Mouse (Mus musculus) erythroblast, embryonic 14.5 days (primary cell): ENCODE measurements around the gene Pam. TPM values are rescaled to one million over a fixed set of nuclear protein-coding genes. Genes with fewer than 3 reads are reported as not detected.

Experiments used
- H3K27me3 ChIP-seq: 2 replicates; pipeline ENCODE4 v1.6.1; 2012; ENCODE audit warnings: inconsistent platforms; ENCODE audit not compliant: control insufficient read depth
- H3K36me3 ChIP-seq: 2 replicates; pipeline ENCODE4 v1.6.1; 2012; ENCODE audit warnings: mild to moderate bottlenecking, inconsistent platforms; ENCODE audit not compliant: control insufficient read depth
- H3K4me1 ChIP-seq: 2 replicates; pipeline ENCODE4 v1.6.1; 2012; ENCODE audit warnings: inconsistent platforms; ENCODE audit not compliant: control insufficient read depth
- H3K4me3 ChIP-seq: replicated peaks from 2 replicates; pipeline ENCODE3; 2012; ENCODE audit warnings: moderate library complexity, mild to moderate bottlenecking, inconsistent platforms
- H3K9me3 ChIP-seq: 2 replicates; pipeline ENCODE4 v1.6.1; 2012; ENCODE audit warnings: low read length, inconsistent platforms, mixed read lengths; ENCODE audit not compliant: control insufficient read depth
- GATA1 ChIP-seq: IDR thresholded peaks from 2 replicates; pipeline ENCODE4 v1.6.1; 2012; ENCODE audit warnings: low read length, inconsistent platforms, mixed read lengths
- TAL1 ChIP-seq: IDR thresholded peaks from 3 replicates; pipeline ENCODE4 v1.6.1; 2012; ENCODE audit warnings: low read length, inconsistent platforms, mixed read lengths
- polyA plus RNA-seq: library from polyadenylated mRNA; stranded (reverse); fragments of >175 nt; gene quantifications from 2 replicates; pipeline ENCODE4 v1.2.3, GENCODE M21; 2012

Gene Pam
- polyA plus RNA-seq: 0.12 TPM in 1 of 2 replicates, not detected in the other

DNA sequence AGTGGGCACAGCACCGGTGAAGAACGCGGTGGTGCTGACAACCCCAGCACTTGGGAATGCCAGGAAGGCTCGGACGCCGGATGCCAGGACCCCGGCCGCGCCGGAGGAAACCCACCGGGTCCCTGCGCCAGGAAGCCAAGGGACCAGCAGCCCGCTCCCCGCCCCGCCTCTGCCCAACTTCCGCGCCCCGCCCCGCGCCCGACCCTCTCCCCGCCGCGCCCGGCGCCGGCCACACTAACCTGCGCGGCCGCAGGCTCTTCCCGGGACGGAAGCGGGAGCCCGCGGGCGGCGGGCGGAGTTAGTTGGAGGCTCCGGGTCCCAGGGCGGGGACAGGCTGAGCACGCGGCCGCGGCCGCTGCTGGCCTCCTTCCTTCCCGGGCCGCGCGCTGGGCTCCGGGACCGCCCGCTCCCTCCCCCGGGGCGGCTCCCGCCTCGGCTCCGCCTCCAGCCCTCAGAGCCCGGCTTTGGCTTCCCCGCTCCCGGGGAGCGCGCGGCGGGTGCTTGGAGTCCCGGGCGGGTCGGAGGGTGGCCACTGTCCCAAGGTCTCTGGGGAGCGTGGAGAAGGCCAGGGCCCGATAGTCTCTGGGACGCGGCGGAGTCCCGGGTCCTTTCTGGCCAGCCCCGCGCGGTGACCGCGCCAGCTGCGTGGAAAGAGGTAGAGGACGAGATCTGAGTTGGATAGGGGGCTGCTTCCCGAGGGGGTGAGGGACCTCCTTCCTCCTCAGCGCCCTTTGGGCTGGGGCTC lies at the start of gene Pam:
Pam (minus strand) TSS at position 401 of the 745 bp plus-strand sequence.
- Histone ChIP-seq H3K9me3 (no peaks in the 10 kb centered on the region), H3K4me1 (peaks cover 11% of the 10 kb centered on the region), H3K4me3 (peak within 1 kb of the TSS; percentile 66), H3K36me3 (no peaks in the 10 kb centered on the region), H3K27me3 (peaks cover 23% of the 10 kb centered on the region)
- TF ChIP-seq GATA1 (no peak), TAL1 (no peak)

- H3K27me3 ChIP-seq: no peaks in the 10 kb centered on the region; the same call in 1 of the 2 replicates
- no peaks in the 10 kb centered on the region for H3K4me1 ChIP-seq
- no peak overlapping the region for H3K4me3 ChIP-seq
- H3K36me3 ChIP-seq: no peaks in the 10 kb centered on the region
- H3K9me3 ChIP-seq: peaks cover 6% of the 10 kb centered on the region
- TF ChIP-seq GATA1 (no peak), TAL1 (no peak)
Measured at GRCm38 (mm10) chr1:98144845-98145244, 49.4 kb upstream of the Pam start.

GRCm38 (mm10) chr1:98131244-98131643 lies 35.8 kb upstream of the Pam start:
- TF ChIP-seq TAL1 (no peak), GATA1 (no peak)

GRCm38 (mm10) chr1:98129561-98130347 lies 34.3 kb upstream of the Pam start:
- no peak for TF ChIP-seq TAL1
- no peaks in the 10 kb centered on the region for H3K9me3 ChIP-seq
- H3K4me1 ChIP-seq: peaks cover 3% of the 10 kb centered on the region
- H3K4me3 ChIP-seq: no peak overlapping the region
- no peaks in the 10 kb centered on the region for H3K27me3 ChIP-seq
- H3K36me3 ChIP-seq: no peaks in the 10 kb centered on the region

More at GRCm38 (mm10) chr1:98131244-98131643, 35.8 kb upstream of the Pam start:
- H3K27me3 ChIP-seq: no peaks in the 10 kb centered on the region
- H3K4me3 ChIP-seq: no peak overlapping the region
- peaks cover 3% of the 10 kb centered on the region for H3K4me1 ChIP-seq
- H3K36me3 ChIP-seq: no peaks in the 10 kb centered on the region
- no peaks in the 10 kb centered on the region for H3K9me3 ChIP-seq

DNA sequence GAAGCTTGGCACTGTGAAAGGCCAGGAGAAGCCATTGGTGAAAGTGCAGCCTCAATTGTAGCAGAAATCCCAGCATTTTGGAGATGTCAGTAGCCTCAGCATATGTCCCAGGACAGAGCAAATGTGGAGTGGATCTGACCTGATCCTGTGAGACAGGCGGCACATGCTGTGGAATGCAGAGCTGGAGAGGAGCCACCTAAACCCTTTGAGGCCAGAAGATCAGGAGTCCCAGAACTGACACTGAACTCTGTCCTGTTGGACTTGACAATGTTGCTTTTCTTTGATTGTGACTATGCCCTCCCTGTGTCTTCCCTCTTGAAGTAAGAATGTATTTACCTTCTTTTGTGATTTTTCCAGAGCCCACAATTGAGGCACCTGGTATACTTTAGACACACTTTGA lies 33.7 kb upstream of the Pam start:
- H3K4me3 ChIP-seq: no peak overlapping the region
- TF ChIP-seq TAL1 (no peak), GATA1 (no peak)
- H3K36me3 ChIP-seq: no peaks in the 10 kb centered on the region
- no peaks in the 10 kb centered on the region for H3K9me3 ChIP-seq
- no peaks in the 10 kb centered on the region for H3K27me3 ChIP-seq
- H3K4me1 ChIP-seq: peaks cover 3% of the 10 kb centered on the region

DNA sequence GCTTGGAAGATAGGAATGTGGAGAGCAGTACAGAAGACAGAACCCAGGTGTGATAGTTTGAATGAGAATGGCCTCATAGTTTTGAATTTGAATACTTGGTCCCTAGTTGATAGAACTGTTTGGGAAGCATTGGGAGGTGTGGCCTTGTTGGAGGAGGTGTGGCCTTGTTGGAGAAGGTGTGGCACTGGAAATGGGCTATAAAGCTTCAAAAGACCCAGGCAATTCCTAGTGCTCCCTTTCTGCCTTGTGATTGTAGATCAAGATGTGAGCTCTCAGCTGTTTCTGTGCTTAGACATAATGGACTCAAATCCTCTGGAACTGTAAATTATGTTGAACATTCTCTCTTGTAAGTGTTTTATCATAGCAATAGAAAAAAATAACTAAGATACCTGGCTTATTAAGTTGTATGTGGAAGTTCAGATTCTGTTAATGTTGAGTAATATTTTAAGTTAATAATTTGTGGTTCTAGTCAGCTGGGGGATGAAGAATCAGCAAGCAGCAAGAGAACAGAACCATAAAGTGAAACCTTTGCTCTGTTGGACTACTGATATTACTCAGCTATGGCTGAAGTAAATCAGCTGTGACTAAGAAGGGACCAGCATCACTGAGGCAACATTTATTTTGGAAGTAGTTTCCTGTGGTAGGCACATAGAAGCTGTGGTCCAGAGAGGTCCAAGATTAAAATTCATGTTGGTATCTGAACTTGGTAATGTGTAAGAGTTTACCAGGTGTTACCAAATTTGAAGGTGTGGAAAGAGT lies 33.1 kb upstream of the Pam start:
- Histone ChIP-seq H3K4me3 (no peak overlapping the region), H3K36me3 (no peaks in the 10 kb centered on the region), H3K27me3 (no peaks in the 10 kb centered on the region), H3K4me1 (peaks cover 3% of the 10 kb centered on the region), H3K9me3 (no peaks in the 10 kb centered on the region)
- TF ChIP-seq TAL1 (no peak), GATA1 (no peak)

GRCm38 (mm10) chr1:98126268-98126667 lies 30.8 kb upstream of the Pam start:
- Histone ChIP-seq H3K36me3 (no peaks in the 10 kb centered on the region), H3K27me3 (no peaks in the 10 kb centered on the region)
- TF ChIP-seq GATA1 (no peak), TAL1 (no peak)

GRCm38 (mm10) chr1:98124727-98125126 lies 29.3 kb upstream of the Pam start:
- TF ChIP-seq GATA1 (no peak), TAL1 (no peak)
- peaks cover 3% of the 10 kb centered on the region for H3K4me1 ChIP-seq

More at GRCm38 (mm10) chr1:98126268-98126667, 30.8 kb upstream of the Pam start:
- H3K4me3 ChIP-seq: no peak overlapping the region
- no peaks in the 10 kb centered on the region for H3K9me3 ChIP-seq
- peaks cover 3% of the 10 kb centered on the region for H3K4me1 ChIP-seq

DNA sequence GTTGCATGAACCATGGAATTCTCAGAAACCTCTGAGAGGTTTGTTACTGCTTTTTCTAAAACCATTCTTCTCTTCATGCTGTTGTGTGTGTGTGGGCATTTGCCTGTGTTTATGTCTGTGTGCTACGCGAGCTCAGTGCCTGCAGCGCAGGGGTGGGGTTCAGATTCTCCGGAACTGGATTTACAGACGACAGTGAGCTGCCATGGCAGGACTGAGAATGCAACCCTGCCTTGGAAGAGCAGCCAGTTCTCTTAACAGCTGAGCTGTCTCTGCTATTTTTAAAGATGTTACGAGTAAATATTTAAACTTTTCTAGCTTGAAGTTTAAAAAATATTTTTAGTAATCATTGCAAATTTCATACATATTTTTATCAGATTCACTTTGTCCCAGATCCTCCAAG lies 24.1 kb upstream of the Pam start:
- no peaks in the 10 kb centered on the region for H3K27me3 ChIP-seq
- no peaks in the 10 kb centered on the region for H3K4me1 ChIP-seq
- TF ChIP-seq GATA1 (no peak), TAL1 (no peak)
- H3K36me3 ChIP-seq: no peaks in the 10 kb centered on the region
- no peak overlapping the region for H3K4me3 ChIP-seq
- no peaks in the 10 kb centered on the region for H3K9me3 ChIP-seq

More at GRCm38 (mm10) chr1:98124727-98125126, 29.3 kb upstream of the Pam start:
- no peaks in the 10 kb centered on the region for H3K27me3 ChIP-seq
- no peak overlapping the region for H3K4me3 ChIP-seq
- H3K9me3 ChIP-seq: no peaks in the 10 kb centered on the region
- H3K36me3 ChIP-seq: no peaks in the 10 kb centered on the region
